Mouse (Mus musculus): ENCODE results near the gene Casc3. TPM values are rescaled to one million over a fixed set of nuclear protein-coding genes. Genes with fewer than 3 reads are reported as not detected.
"Not testable (repeated sequence)": the region's sequence is repeated elsewhere in the genome, so short reads cannot be mapped to it uniquely, and the experiment has no call there.

Casc3 gene
- total RNA-seq, 2 experiments from 2014 or later = 52.2 to 61.2 TPM

GRCm38 (mm10) chr11:98789824-98790223, 14.9 kb upstream of the Casc3 start:
- no peak for DNase-seq

GRCm38 (mm10) chr11:98790631-98791205, 14.0 kb upstream of the Casc3 start:
- DNase-seq = no peak

GRCm38 (mm10) chr11:98791448-98791847, 13.3 kb upstream of the Casc3 start:
- DNase-seq = no peak

GRCm38 (mm10) chr11:98792081-98792480, 12.6 kb upstream of the Casc3 start:
- no peak for DNase-seq

GRCm38 (mm10) chr11:98794469-98795014, 10.2 kb upstream of the Casc3 start:
- peak in 1 of 2 experiments; percentile 80 for DNase-seq

- peak; percentile 89 to 90 for DNase-seq
Observed at GRCm38 (mm10) chr11:98795015-98795713, 9.5 kb upstream of the Casc3 start, which contains the start of gene Msl1. Msl1 (plus strand) TSS chr11:98795516.

GRCm38 (mm10) chr11:98795714-98796514, 8.8 kb upstream of the Casc3 start:
- DNase-seq = peak; percentile 35 to 37

GRCm38 (mm10) chr11:98796515-98797216, 8.0 kb upstream of the Casc3 start:
- DNase-seq = peak; percentile 77 to 83

GRCm38 (mm10) chr11:98797306-98797705, 7.4 kb upstream of the Casc3 start:
- no peak for DNase-seq

- DNase-seq = no peak
Observed at GRCm38 (mm10) chr11:98797909-98798308, 6.8 kb upstream of the Casc3 start.

- no peak for DNase-seq
Observed at GRCm38 (mm10) chr11:98808417-98808816, 3.7 kb downstream of the Casc3 start.

GRCm38 (mm10) chr11:98809457-98810290, 5.0 kb downstream of the Casc3 start:
- DNase-seq = peak; percentile 99

GRCm38 (mm10) chr11:98810686-98811085, 6.0 kb downstream of the Casc3 start:
- DNase-seq = no peak

- DNase-seq = no peak
Observed at GRCm38 (mm10) chr11:98816706-98817239, 12.1 kb downstream of the Casc3 start.

- no peak for DNase-seq
Observed at GRCm38 (mm10) chr11:98820968-98821367, 16.3 kb downstream of the Casc3 start.

GRCm38 (mm10) chr11:98826071-98826470, 21.4 kb downstream of the Casc3 start:
- DNase-seq = not testable (repeated sequence)

- no peak for DNase-seq
Observed at GRCm38 (mm10) chr11:98827877-98828276, 23.2 kb downstream of the Casc3 start.

GRCm38 (mm10) chr11:98829091-98829775, 24.5 kb downstream of the Casc3 start:
- DNase-seq = no peak

- no peak for DNase-seq
Observed at GRCm38 (mm10) chr11:98829875-98830274, 25.2 kb downstream of the Casc3 start.

- DNase-seq = no peak
Observed at GRCm38 (mm10) chr11:98835296-98835695, 30.6 kb downstream of the Casc3 start.

Data from layer of hippocampus, postnatal 36 days (tissue).